Mouse (Mus musculus): ENCODE measurements at regions not wholly inside any gene's neighbourhood (a gene's known extent, or its start where the extent isn't known, plus 50 kb on each side); places are given as distances from the start of the nearest gene placed in this dataset.

DNA sequence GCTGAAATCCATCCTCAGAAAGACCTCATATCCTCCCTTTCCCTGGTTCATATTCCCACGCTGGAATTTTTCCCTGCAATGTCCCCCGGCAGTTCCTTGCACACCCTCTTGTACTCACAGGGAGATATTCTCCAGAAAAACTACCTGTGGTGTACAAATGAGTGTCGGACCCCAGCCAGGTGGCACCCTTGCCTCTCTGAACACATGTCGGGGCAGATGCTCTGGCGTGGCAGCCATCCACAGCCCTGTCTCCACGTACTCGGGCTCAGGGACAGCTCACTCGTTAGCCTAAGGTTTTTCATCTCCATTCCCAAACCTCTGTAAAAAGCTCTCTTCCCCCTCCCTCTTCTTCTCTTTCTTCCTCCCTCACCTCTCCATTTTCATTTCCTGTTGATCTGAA lies 100.1 kb upstream of the Egln3 start:
- TF ChIP-seq POLR2A (IDR thresholded peaks at IDR 0.05; ENCODE audit: borderline replicate concordance, control insufficient read depth, low read depth, low read length): no peak
- TF ChIP-seq CTCF (IDR thresholded peaks at IDR 0.05; ENCODE audit: control insufficient read depth, insufficient read depth, low read length): no peak
